Mouse (Mus musculus) megakaryocyte progenitor cell, adult 5-6 weeks (primary cell): Measurements from ENCODE around the gene Gm11562. TPM values are rescaled to one million over a fixed set of nuclear protein-coding genes. Genes with fewer than 3 reads are reported as not detected.
"Not testable (repeated sequence)": the region's sequence is repeated elsewhere in the genome, so short reads cannot be mapped to it uniquely, and the experiment has no call there.

Experiments used
- ATAC-seq: replicated peaks from 2 replicates; pipeline ENCODE4 v1.8.0; 2016; ENCODE audit warnings: mild to moderate bottlenecking, moderate TSS enrichment, inconsistent platforms; ENCODE audit not compliant: poor library complexity
- total RNA-seq, 2 experiments: library from RNA; stranded (forward) in 1 of 2; stranded (reverse) in 1 of 2; fragments of 157-497, 149-512 nt in 1 of 2; fragments of 200-1000 nt in 1 of 2; gene quantifications; 2 replicates each; pipeline versions ENCODE4 v1.2.3 to v1.2.4; 2015 to 2017

The Gm11562 gene
- total RNA-seq (2015) (not detected in 2 replicates), total RNA-seq (2017) (not detected in 2 replicates)

- no peak for ATAC-seq
These were observed at the start of gene Gm11562 for GRCm38 (mm10) chr11:99620335-99620734. Gm11562 (minus strand) TSS chr11:99620435.

- no peak for ATAC-seq
These were observed 45.6 kb upstream of the Gm11562 start, which contains the start of gene Krtap4-6 for GRCm38 (mm10) chr11:99665860-99666259. Krtap4-6 (minus strand) TSS chr11:99665960.

- no peak for ATAC-seq
These were observed 42.6 kb upstream of the Gm11562 start for GRCm38 (mm10) chr11:99662802-99663201.

GRCm38 (mm10) chr11:99659256-99659655, 39.0 kb upstream of the Gm11562 start:
- ATAC-seq: no peak

GRCm38 (mm10) chr11:99658467-99659010, 38.3 kb upstream of the Gm11562 start, which contains the start of gene Gm11563:
Gm11563 (minus strand) TSS chr11:99658960.
- not testable (repeated sequence) for ATAC-seq

GRCm38 (mm10) chr11:99657051-99657450, 36.8 kb upstream of the Gm11562 start:
- no peak for ATAC-seq

- ATAC-seq: no peak
These were observed 29.9 kb upstream of the Gm11562 start, which contains the start of gene Gm11555 for GRCm38 (mm10) chr11:99650136-99650535. Gm11555 (minus strand) TSS chr11:99650236.

- no peak for ATAC-seq
These were observed 26.2 kb upstream of the Gm11562 start for GRCm38 (mm10) chr11:99646444-99646843.

- no peak for ATAC-seq
These were observed 24.1 kb upstream of the Gm11562 start for GRCm38 (mm10) chr11:99644351-99644750.

- not testable (repeated sequence) for ATAC-seq
These were observed 23.5 kb upstream of the Gm11562 start, which contains the start of gene Krtap4-7 for GRCm38 (mm10) chr11:99643635-99644139. Krtap4-7 (minus strand) TSS chr11:99644089.

- ATAC-seq: no peak
These were observed 20.7 kb upstream of the Gm11562 start for GRCm38 (mm10) chr11:99640926-99641325.

GRCm38 (mm10) chr11:99637086-99637485, 16.9 kb upstream of the Gm11562 start:
- ATAC-seq: no peak

- no peak for ATAC-seq
These were observed 14.5 kb upstream of the Gm11562 start, which contains the start of gene Krtap4-2 for GRCm38 (mm10) chr11:99634653-99635134. Krtap4-2 (minus strand) TSS chr11:99635084.

GRCm38 (mm10) chr11:99633293-99633692, 13.1 kb upstream of the Gm11562 start:
- no peak for ATAC-seq

- no peak for ATAC-seq
These were observed 10.7 kb upstream of the Gm11562 start for GRCm38 (mm10) chr11:99630890-99631289.

- ATAC-seq: no peak
These were observed 7.9 kb upstream of the Gm11562 start, which contains the start of gene Krtap4-1 for GRCm38 (mm10) chr11:99628138-99628537. Krtap4-1 (minus strand) TSS chr11:99628238.

GRCm38 (mm10) chr11:99614796-99615363, 5.4 kb downstream of the Gm11562 start, which contains the start of gene Krtap2-4:
Krtap2-4 (minus strand) TSS chr11:99614846.
- no peak for ATAC-seq

- ATAC-seq: not testable (repeated sequence)
These were observed 10.1 kb downstream of the Gm11562 start, which contains the start of gene Gm11937 for GRCm38 (mm10) chr11:99610089-99610488. Gm11937 (minus strand) TSS chr11:99610189.

GRCm38 (mm10) chr11:99609126-99609525, 11.1 kb downstream of the Gm11562 start:
- no peak for ATAC-seq

GRCm38 (mm10) chr11:99603208-99603607, 17.0 kb downstream of the Gm11562 start, which contains the start of gene Gm11938:
Gm11938 (minus strand) TSS chr11:99603308.
- not testable (repeated sequence) for ATAC-seq

- not testable (repeated sequence) for ATAC-seq
These were observed 22.5 kb downstream of the Gm11562 start, which contains the start of gene Krtap9-3 for GRCm38 (mm10) chr11:99597742-99598141. Krtap9-3 (minus strand) TSS chr11:99598105.
